Mouse (Mus musculus): ENCODE data around the gene Mpi. TPM values are rescaled to one million over a fixed set of nuclear protein-coding genes. Genes with fewer than 3 reads are reported as not detected.
A peak's percentile ranks its signal among the peaks of the same experiment; 100 is the strongest.

The Mpi gene
- total and polyA plus RNA-seq, 3 experiments = 28.2 to 37.3 (median 28.6) TPM

GRCm38 (mm10) chr9:57566846-57567245 lies 14.3 kb upstream of the Mpi start:
- Histone ChIP-seq H3K36me3 (replicated peaks in 1 of 2; ENCODE audit: control insufficient read depth in 1 of 2, insufficient read depth in 1 of 2, low read length in 1 of 2) (peaks cover 41 to 64% of the 10 kb centered on the region in 2 experiments), H3K27me3 (replicated peaks) (no peaks in the 10 kb centered on the region), H3K27ac (ENCODE audit: insufficient read depth, low read depth) (no peak overlapping the region), H3K79me2 (replicated peaks; ENCODE audit: control insufficient read depth, extremely low read depth, insufficient read depth, poor library complexity, severe bottlenecking) (peaks cover 59% of the 10 kb centered on the region), H3K9me3 (replicated peaks; ENCODE audit: low read length) (no peaks in the 10 kb centered on the region), H3K9ac (ENCODE audit: insufficient read depth, low read depth) (no peak overlapping the region), H3K4me1 (ENCODE audit: control insufficient read depth in 1 of 2, insufficient read depth in 2 of 2) (peaks cover 15 to 47% of the 10 kb centered on the region in 2 experiments), H3K4me2 (ENCODE audit: insufficient read depth, low read depth, poor library complexity, severe bottlenecking) (no peak overlapping the region), H3K4me3 (replicated peaks in 1 of 3; ENCODE audit: low read depth in 2 of 3, low read length in 2 of 3, poor library complexity in 1 of 3) (no peak overlapping the region)
- TF ChIP-seq MYC (IDR thresholded peaks at IDR 0.05; ENCODE audit: low read depth, low read length) (no peak), ZMIZ1 (IDR thresholded peaks at IDR 0.05; ENCODE audit: low read depth, low read length) (no peak), JUN (IDR thresholded peaks at IDR 0.05; ENCODE audit: insufficient read depth, low read depth, low read length) (no peak), RAD21 (IDR thresholded peaks at IDR 0.05; ENCODE audit: low read depth, low read length) (peak; percentile 5; the same call in 1 of the 2 replicates), HCFC1 (IDR thresholded peaks at IDR 0.05; ENCODE audit: low read depth, low read length) (no peak), CHD1 (IDR thresholded peaks at IDR 0.05; ENCODE audit: low read depth, low read length) (no peak), POLR2AphosphoS2 (IDR thresholded peaks at IDR 0.05; ENCODE audit: low read depth, low read length) (no peak), ZC3H11A (IDR thresholded peaks at IDR 0.05; ENCODE audit: low read depth, low read length) (no peak), POLR2A (IDR thresholded peaks at IDR 0.05; ENCODE audit: low read depth, low read length) (no peak), SMC3 (IDR thresholded peaks at IDR 0.05; ENCODE audit: low read depth, low read length) (peak; percentile 33; the same call in 1 of the 2 replicates), GABPA (IDR thresholded peaks at IDR 0.05; ENCODE audit: insufficient replicate concordance, low read depth, low read length) (no peak), MEF2A (IDR thresholded peaks at IDR 0.05; ENCODE audit: borderline replicate concordance, low read depth, low read length) (no peak), ETS1 (conservative IDR thresholded peaks at IDR 0.05; ENCODE audit: low read depth, low read length) (no peak), ZKSCAN1 (IDR thresholded peaks at IDR 0.05; ENCODE audit: borderline replicate concordance, low read depth, low read length) (no peak), IRF4 (IDR thresholded peaks at IDR 0.05; ENCODE audit: low read depth, low read length) (0 out of 2 replicates have a peak, but pooled peaks have one; percentile 6), UBTF (IDR thresholded peaks at IDR 0.05; ENCODE audit: low read depth, low read length) (no peak), EP300 (IDR thresholded peaks at IDR 0.05; ENCODE audit: low read length) (no peak), CTCF (conservative IDR thresholded peaks at IDR 0.05 in 1 of 2, IDR thresholded peaks at IDR 0.05 in 1 of 2; ENCODE audit: low read depth in 2 of 2, low read length in 2 of 2) (peak; percentile 28 to 76; a peak in 2 of 4 replicates), ELF1 (IDR thresholded peaks at IDR 0.05; ENCODE audit: low read depth, low read length) (no peak), USF2 (conservative IDR thresholded peaks at IDR 0.05; ENCODE audit: low read depth, low read length) (no peak), PAX5 (IDR thresholded peaks at IDR 0.05; ENCODE audit: low read length) (no peak), MAX (IDR thresholded peaks at IDR 0.05; ENCODE audit: low read length) (no peak), MAZ (IDR thresholded peaks at IDR 0.05; ENCODE audit: low read depth, low read length) (no peak), E2F4 (IDR thresholded peaks at IDR 0.05; ENCODE audit: insufficient replicate concordance, low read depth, low read length) (no peak), NRF1 (IDR thresholded peaks at IDR 0.05; ENCODE audit: low read depth, low read length) (no peak), USF1 (IDR thresholded peaks at IDR 0.05; ENCODE audit: low read depth, low read length) (no peak), RCOR1 (conservative IDR thresholded peaks at IDR 0.05; ENCODE audit: low read depth, low read length) (no peak), NELFE (IDR thresholded peaks at IDR 0.05; ENCODE audit: low read depth, low read length) (no peak), JUND (conservative IDR thresholded peaks at IDR 0.05; ENCODE audit: low read depth, low read length) (no peak)
- in situ Hi-C loops (cut with MboI; ENCODE audit: low pct_ligation_motif_present, low pct_unique_long_range_greater_than_20kb, low sequenced_read_pairs) = no loop called here
- DNase-seq (ENCODE audit: extremely low read depth) = peak; percentile 38
- dilution Hi-C loops (cut with MboI; ENCODE audit: extremely low pct_ligation_motif_present, extremely low pct_unique_long_range_greater_than_20kb, low sequenced_read_pairs) = no loop called here
